Mouse (Mus musculus): ENCODE results near the gene Rbm20.

Gene Rbm20

DNA sequence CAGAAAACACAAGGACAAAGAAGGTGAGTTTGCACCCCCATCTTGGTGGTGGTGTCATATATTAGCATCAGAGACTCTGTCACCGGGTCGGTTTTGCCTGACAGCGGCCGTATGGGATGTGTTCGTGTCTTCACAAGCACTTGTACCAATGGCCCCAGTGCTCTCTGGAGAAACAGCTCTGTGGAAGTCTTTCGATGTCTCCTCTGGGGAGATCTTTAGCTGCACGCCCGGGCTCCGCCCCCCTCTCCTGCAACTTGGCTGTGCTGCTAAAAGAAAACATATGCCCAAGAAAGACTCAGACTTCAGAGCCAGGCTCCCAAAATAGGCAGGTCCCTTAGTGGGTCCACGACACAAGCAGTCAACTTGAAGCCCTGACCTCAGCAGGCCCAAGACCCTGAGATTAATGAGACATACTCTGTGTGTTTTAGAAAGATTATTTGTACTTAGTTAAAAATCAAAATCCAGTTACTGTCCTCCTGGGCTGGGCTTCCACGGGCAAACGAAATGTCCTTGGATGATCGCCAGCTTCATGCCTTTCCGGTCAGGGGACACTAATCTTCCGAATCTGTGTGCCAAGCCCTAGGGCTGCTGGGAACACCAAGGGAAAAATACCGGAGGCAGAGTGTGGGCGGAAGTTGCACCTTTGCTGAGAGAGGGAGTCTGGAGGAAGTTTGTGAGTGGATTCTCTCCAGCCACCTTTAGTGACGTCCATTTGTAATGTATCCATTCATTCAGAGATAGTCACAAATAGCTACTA lies 173.2 kb downstream of the Rbm20 start:
- DNase-seq (ENCODE audit: low read depth, low spot score): no peak

DNA sequence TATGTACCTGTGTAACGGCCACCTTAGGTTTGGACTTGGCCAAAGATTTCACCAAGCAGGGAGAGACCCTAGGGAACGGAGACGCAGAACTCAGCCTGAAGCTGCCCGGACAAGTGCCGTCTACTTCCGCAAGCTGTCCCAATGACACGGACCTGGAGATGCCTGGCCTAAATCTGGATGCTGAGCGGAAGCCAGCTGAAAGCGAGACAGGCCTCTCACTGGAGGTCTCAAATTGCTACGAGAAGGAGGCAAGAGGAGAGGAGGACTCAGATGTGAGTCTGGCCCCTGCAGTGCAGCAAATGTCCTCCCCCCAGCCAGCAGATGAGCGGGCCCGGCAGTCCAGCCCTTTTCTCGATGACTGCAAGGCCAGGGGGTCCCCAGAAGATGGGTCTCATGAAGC lies 174.2 kb downstream of the Rbm20 start:
- DNase-seq (ENCODE audit: low read depth, low spot score): no peak

DNA sequence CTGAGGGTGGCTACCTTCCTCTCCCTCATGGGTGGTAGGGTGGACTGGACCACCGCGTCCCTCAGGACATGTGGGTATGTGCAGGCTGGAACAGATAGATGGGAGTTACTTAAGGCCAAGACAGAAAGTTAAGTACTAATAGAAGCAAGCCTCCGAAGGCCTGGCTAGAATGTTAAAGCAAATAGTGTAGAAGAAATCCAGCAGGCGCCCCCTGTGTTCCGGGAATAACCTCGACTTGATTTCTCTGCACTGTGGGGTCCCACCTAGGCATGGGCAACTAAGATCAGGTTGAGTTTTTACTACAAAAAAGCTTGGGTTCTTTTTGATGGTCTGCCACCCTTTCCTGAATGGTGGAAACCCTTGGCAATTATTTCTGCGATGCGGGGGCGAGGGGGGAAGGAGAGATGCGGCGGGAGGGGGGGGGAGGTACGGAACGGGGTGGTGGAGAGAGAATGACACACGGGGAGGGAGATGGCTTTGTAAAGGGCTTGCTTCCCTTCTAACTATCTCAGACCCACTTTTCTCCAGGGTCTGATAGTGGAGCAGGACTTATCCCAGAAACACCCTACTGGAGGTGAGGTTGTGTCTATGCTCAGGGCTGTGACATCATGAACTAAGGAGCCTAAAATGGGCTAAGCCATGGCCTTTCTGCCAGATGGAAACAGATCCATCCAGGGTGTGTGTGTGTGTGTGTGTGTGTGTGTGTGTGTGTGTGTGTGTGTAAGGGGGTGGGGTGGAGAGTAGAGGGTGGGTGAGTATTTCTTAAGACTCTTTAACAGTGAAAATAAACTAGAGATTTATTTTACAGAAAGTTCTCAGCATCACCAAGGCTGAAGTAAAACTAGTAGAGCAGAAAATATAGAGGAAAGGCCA lies 175.0 kb downstream of the Rbm20 start:
- no peak for DNase-seq (ENCODE audit: low read depth, low spot score)

DNA sequence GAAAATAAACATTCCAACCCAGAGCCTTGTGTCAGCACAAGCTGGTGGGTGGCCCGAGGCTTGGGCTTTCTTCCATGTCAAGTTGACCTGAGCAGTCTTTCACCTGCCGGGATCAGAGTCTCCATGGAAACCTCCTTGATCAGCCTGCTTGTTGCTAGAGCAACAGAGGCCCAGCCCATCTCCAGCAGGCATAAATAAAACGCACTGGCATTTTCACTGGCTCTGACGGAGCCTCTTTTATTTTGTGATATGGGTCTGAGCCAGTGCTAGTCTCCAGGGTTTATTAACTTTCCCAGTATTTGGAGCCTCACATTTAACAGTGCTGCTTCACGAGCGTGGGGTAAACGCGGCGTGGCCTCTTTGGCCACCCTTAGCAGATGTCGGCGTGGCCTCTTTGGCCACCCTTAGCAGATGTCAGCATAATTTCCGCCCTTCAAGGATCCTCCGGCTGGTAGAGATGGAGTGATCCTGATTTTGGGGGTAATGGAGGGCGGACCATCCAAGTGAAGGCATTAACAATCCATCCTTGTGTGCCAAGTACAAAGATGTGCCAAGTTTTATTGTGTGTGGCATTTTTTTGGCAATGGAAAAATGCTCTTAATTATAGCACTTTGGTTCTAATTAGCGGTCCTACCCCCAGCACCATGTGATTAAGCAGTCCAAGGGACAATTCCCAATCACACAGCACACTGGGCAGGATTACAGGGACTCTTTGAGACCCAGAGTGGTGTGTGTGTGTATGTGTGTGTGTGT lies 175.8 kb downstream of the Rbm20 start:
- DNase-seq (ENCODE audit: low read depth, low spot score): peak; percentile 49

DNA sequence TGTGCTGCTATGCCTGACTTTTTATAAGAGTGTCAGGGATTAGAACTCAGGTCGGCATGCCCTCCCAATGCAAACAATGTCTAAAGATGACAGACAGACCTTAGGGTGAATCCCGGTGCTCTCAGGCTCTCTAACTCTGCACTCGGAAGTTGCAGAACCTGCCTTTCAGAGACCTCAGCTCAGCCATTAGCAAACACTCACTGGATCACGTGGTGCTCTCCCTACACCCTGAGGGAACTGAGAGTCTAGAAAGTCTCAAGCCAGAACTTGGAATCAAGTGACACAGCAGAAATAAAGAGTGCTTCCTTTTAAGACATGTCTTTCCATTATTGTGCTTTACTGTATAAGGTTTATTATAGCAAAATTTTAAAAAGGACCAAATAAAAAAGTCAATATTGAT lies 177.9 kb downstream of the Rbm20 start:
- no peak for DNase-seq (ENCODE audit: low read depth, low spot score)

DNA sequence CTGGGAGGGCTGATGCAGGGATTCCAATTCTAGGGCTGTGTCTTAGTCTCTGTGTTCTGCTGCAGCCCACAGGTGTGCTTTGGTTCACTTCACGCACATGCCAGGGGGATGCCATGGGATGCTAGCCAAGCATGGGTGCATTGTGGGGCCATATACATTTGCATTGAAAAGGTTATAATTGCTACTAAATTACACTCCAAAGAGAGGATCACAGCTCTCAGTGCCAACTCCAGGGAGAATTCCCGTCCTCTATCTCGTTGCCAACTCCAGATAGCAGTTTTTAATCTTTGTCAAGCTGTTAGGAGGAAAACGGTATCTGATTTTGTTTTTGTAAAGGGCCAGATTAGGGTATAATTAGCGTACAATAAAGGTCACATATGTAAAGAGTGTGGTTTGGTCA lies 178.7 kb downstream of the Rbm20 start:
- no peak for DNase-seq (ENCODE audit: low read depth, low spot score)

DNA sequence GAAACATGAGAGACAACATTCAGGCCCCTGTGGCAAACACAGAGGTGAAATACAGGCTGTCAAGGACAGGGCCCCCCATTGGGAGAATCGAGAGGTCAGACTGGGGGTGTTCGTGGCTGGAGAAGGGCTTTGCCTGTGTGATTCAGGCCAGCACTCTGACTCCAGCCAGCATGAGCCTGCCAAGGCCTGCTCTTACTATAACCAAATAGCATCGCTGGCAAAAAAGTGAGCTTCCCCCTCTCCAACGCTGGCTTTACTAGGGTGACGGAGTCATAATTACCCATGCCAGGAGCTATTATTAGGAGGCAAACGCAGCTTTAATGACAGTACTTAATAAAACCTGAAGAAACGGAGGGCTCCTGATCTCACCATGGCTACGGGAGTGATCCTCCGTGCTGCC lies 179.7 kb downstream of the Rbm20 start:
- DNase-seq (ENCODE audit: low read depth, low spot score): no peak

DNA sequence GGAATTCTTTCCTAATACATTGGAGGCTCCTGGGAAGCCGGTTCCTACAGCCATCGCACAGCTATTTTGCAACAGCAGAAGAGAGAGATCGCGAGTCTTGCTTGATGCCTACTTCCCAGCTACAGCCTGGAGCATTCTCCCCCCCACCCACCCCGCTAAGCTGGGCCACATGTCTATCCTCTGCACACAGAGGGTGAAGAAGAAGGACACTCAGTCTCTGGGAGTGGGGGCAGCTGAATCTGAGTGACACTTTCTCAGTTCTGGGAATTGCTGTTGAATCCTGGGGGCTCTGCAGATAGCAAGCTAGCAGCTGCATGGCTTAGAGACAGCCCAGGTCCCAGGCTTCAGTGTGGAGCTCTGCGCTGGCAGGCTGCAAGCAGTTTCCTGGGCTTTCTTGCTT lies 180.9 kb downstream of the Rbm20 start:
- no peak for DNase-seq (ENCODE audit: low read depth, low spot score)

DNA sequence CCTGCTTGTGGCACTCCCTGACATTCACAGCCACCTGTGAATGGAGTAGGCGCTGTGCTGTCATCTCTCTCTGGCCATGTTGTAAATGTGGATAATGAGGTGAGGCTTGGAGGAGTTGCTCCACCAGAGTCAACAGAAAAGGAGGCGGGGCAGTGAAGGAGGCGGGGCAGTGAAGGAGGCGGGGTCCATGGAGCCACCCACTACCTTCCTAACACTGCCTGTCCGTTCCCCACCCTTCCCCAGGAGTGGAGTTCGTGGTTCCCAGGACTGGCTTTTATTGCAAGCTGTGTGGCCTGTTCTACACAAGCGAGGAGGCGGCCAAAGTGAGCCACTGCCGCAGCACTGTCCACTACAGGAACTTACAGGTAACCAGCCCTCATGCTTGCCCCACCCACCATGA lies 182.0 kb downstream of the Rbm20 start:
- DNase-seq (ENCODE audit: low read depth, low spot score): peak; percentile 78

DNA sequence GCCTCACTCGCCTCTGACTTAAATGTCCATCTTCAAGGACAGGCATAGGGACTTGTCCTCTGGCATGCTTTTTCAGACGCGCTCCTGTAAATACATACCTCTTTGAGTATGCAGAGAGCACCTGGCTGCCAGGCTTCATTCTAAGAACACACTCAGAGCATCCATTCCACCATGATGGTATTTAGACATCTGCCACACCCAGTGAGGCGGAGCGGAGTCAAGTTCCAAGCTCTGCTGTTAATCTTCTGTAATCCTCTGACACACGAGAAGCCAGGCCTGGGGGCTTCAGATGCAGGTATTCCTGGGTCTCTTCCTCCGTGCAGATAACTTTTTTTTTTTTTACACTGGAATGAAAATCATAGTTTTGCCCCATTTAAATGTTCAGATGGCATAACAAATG lies 182.5 kb downstream of the Rbm20 start:
- peak; percentile 33 for DNase-seq (ENCODE audit: low read depth, low spot score)

DNA sequence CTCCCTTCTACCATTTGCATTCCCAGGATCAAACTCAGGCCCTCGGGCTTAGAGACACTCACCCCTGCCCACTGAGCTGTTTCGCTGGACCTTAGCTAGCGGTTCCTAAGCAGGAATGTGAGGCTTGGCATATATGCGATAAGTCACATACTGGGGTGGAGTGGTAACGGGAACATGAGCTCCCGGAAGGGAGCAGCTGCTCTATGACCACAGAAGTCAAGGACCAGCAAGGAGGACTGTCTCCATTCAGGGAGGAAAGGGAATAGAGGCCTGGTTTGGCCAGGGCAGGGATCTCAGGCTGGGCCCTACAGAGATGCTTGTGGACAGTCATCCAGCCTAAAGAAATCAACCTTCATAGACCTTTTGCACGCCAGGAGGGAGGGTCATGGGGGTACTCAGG lies 184.2 kb downstream of the Rbm20 start:
- DNase-seq (ENCODE audit: low read depth, low spot score): no peak

DNA sequence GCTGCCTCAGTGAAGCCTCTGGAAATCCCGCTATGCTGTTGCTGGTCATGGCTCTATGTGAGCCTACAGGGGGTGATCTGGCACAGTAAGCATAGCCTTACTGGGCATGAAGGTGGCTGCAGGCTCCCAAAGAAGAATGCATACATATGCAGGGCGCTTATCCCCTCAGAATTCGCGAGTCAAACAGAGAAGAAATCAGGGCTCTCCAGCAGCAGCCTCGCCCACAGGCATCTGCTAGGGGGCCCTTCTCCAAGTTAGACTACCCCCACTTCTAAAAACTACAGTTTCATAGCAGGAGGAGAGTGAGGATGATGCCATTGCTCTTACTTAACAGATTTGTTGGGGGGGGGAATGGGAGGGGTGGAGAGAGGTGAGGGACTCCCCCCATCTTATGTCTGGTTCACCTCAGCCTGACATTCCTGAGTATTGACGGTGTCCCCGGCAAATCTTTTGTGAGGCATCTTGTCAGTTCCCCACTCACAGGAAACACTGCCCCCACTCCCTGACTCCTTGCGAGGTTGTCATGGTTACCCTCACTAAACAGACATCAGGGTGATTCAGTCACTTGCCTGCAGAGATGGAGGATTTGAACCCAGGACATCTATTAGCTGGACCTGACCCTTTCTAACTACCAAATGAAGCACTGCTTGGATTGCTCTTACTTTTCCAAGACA lies 185.6 kb downstream of the Rbm20 start:
- DNase-seq (ENCODE audit: low read depth, low spot score): no peak

DNA sequence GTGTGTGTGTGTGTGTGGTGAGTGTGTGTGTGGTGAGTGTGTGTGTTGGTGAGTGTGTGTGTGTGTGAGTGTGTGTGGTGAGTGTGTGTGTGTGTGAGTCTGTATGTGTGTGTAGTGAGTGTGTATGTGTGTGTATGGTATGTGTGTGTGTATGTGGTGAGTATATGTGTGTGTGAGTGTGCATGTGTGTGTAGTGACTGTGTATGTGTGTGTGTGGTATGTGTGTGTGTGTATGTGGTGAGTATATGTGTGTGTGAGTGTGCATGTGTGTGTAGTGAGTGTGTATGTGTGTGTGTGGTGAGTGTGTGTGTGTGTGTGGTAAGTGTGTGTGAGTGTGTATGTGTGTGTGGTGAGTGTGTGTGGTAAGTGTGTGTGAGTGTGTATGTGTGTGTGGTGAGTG lies 190.1 kb downstream of the Rbm20 start:
- DNase-seq (ENCODE audit: low read depth, low spot score): no peak

DNA sequence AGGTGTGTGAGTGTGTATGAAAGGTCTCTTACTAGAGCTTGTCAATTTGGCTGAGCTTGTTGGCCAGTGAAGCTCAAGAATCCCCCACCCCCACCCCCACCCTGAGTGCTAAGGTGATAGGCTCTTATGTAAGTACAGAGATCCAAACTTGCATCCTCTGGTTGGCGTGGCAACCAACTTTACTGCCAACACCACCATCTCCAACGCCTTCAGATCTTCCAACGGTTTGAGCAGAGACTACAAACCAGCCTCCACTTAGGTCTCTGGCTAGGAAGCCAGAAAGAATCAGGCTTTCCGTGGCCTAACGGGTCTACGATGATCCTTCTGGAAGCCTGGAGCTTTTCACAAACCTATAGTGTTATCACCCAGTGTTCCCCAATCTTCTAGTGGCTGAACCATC lies 191.0 kb downstream of the Rbm20 start:
- DNase-seq (ENCODE audit: low read depth, low spot score): no peak

DNA sequence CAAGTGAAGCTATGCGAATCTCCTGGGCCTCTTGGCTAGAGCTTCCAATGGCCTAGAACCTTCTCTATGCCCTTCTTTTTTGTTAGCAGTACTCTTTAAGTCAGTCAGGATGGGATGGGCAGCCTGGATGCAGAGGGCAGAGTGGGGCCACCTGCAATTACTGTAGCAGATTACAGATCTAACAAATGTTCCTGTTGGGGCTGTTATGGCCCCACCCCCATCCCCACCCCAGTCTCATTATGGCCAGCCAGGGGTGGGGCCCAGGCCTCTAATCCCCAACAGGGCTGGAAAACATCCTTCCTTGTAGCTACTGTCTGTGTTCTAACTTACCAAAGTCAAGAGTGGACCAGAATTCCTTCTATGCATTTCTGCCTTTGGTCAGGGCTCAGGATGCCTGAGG lies 191.7 kb downstream of the Rbm20 start:
- DNase-seq (ENCODE audit: low read depth, low spot score): no peak

DNA sequence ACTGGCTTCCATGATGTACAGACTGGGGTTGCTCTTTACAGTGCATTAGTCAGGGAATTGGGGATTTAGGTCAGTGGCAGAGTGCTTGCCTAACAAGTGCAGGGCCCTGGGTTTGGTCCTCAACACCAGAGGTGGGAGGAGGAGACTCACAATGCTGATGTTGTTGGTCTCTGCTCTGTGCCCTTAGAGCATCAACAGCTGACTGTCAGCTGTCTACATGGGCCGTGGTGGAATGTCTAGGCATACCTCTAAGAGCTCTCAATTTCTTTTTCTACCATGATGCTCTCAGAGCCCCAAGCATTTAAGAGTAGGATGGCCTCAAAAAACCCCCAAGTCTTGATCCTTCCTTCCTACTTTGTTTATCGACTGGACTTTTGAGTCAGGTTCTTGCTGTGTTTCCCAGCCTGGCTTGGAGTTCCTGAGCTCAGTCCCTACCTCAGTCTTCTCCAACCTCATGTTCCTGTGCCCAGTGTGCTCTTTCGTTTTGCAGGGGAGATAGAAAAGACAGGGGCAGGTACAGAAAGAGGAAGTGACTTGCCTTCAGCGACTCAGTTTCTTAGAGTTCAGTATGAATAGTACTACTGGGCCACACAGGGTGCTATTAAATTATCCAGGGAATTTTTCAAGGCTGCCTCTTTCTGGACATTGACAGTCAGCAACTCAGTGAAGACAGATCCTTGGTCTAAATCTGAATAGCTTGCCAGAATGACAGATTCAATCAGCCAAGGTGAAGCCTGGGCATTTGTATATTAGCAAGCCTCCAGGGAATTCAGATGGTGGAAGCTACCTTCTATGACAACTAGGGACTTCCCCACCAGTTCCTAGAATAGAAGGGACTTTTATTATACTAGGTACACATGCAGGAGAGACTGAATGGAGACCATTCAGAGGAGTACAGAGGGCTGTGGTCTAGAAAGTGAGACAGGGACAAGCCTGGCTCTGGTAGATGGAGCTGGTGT lies 192.6 kb downstream of the Rbm20 start:
- DNase-seq (ENCODE audit: low read depth, low spot score): no peak

DNA sequence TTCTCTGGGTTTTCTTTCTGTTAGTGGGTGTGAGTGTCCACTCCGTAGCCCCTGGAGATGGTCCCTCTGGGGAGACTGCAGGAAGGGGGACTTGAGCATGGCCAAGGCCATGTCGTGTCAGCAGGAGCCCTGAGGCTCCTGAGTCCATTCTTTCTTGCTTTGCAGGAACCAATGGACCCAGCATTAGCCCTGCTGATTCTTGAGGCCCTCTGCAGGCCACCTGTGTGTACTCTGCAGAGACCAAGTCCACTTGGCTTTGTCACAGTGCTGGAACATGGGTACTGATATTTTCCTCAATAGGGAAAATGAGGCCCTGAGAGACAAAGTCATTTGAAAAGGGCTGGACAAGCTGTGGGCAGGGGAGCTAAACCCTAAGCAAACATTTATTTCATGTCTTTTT lies 193.5 kb downstream of the Rbm20 start:
- DNase-seq (ENCODE audit: low read depth, low spot score): no peak

DNA sequence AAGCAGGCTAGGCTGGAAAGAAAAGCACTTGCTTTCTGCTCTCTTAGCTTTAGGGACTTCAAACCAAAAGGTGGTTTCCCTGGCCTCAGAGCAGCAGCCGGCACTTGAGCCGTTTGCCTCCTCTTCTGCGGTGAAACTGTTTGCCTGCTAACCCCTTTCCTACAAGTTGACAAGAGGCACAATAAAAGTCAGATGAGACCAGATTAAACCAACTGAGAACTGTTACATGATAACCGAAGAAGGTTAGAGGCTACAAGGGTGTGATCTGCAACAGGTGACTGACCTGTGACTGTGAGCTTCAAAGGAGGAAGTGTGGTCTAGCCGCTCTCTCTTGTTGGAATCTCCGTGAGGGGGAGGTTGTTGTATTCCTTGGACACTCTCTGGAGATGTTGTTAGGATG lies 194.4 kb downstream of the Rbm20 start:
- no peak for DNase-seq (ENCODE audit: low read depth, low spot score)

DNA sequence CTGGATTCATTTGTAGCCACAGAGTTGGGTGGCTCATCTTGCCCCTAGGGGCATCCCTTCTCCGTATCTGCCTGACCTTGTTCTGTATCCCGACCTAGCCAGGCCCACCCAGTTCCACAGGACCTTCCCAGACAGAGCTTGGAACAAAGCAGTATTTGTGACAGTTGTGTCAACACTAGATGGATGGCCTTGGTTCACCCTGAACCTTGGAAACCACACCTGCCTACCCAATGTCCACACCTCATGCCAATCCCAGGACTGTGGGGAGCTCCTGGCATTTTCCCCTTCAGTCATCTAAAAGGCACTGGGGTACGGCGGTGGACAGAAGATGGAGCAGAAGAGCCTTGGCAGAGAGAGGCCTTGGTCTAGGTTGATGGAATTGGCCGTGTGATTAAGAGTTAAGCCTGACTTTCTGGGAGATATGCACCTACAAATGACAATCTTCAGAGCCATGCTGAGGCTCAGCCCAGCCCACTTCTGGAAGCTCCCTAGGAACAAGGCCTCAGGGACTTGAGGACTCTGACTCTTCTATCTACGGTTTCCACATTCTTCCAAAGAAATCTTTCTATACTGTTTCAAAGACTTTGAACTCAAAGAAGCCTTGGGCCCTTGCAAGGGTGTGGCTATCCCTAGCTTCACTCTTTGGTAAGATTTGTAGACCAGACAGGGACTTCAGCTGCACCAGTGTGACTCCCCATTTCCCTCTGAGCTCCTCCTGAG lies 196.0 kb downstream of the Rbm20 start:
- DNase-seq (ENCODE audit: low read depth, low spot score): no peak

DNA sequence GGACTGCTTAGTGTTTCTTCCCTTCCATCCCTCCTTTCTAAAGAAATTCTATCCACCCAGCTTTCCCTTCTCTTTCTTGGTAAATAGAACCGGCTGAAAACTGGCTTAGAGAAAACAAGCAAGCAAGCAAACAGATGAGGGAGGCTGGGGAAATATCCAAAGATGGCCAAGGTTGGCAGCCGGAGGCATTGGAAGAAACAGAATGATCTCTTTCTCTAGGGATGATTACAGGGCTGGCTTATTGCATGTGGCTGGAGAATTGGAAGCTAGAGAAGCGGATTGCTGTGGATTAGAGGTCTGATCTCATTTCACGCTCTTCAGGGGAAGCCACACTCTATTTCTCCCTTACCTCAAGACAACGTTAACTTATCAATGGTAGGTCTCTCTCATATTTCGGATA lies 198.1 kb downstream of the Rbm20 start:
- DNase-seq (ENCODE audit: low read depth, low spot score): no peak

All from ZHBTc4 (cell line).